Mouse (Mus musculus): ENCODE results near the gene Olfr982. TPM values are rescaled to one million over a fixed set of nuclear protein-coding genes. Genes with fewer than 3 reads are reported as not detected.

Olfr982 gene
- not detected in 2 replicates for polyA plus RNA-seq (2012; rRNA removed)

GRCm38 (mm10) chr9:40073529-40073928 lies at the start of gene Olfr982:
Gene Olfr982 (plus strand): TSS chr9:40073829.
- Histone ChIP-seq H3K4me1 (ENCODE audit: control insufficient read depth, insufficient read depth, insufficient read length, low read length) (no peaks in the 10 kb centered on the region), H3K27ac (ENCODE audit: insufficient read depth, low read depth, low read length) (no peak within 1 kb of the TSS), H3K27me3 (ENCODE audit: control insufficient read depth, insufficient read depth, low read length) (no peaks in the 10 kb centered on the region), H3K4me3 (ENCODE audit: low read depth, low read length) (no peak within 1 kb of the TSS), H3K36me3 (ENCODE audit: control insufficient read depth, insufficient read depth, low read length) (no peaks in the 10 kb centered on the region)
- TF ChIP-seq POLR2A (IDR thresholded peaks at IDR 0.05; ENCODE audit: low read depth, low read length) (no peak), CTCF (IDR thresholded peaks at IDR 0.05; ENCODE audit: extremely low read depth, insufficient read length, insufficient replicate concordance, low read depth, low read length) (no peak)
- WGBS = 77% methylated on average over 2 of the region's 2 CpGs

DNA sequence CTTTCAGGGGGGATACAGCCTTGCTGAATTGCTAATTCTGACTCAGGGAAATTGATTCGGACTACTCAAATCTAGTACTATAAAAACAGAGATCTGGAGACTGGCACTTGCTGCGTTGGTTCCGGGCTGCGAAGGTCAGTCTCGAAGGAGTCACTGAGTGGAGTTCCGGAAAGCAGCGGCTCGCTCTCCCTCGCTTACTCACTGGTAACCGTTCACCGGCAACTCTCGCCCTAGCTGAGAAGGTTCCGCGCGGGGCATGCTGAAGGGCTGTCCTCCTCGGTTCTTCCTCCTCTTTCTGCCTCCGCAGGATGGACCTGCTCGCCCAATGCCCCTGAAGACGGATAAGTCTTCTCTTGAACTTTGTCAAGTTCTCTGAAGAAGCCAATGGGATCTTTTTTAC lies 23.5 kb upstream of the Olfr982 start:
- Histone ChIP-seq H3K4me1 (ENCODE audit: control insufficient read depth, insufficient read depth, insufficient read length, low read length) (no peaks in the 10 kb centered on the region), H3K27me3 (ENCODE audit: control insufficient read depth, insufficient read depth, low read length) (no peaks in the 10 kb centered on the region), H3K4me3 (ENCODE audit: low read depth, low read length) (no peak overlapping the region), H3K36me3 (ENCODE audit: control insufficient read depth, insufficient read depth, low read length) (no peaks in the 10 kb centered on the region), H3K27ac (ENCODE audit: insufficient read depth, low read depth, low read length) (no peak overlapping the region)
- TF ChIP-seq CTCF (IDR thresholded peaks at IDR 0.05; ENCODE audit: extremely low read depth, insufficient read length, insufficient replicate concordance, low read depth, low read length) (no peak), POLR2A (IDR thresholded peaks at IDR 0.05; ENCODE audit: low read depth, low read length) (no peak)
- WGBS = 93% methylated on average over 19 of the region's 19 CpGs

DNA sequence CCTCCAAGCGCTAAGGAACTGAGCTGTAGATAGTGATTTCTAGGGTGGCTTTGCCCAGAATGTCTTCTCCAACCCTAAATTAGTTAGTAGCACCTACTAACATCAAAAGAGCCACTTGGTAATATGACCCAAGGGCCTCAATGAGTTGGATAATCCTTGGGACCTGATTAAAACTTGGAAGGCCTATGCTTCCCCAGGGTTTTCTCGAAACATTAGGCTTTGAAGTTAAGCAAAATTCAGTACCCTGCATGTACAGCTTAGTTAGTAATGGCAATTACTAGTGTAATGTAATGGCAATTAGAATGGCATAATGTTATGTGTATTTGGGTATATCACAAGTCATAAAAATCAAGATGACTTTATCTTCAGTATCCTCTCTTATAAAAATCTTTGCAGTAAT lies 19.9 kb downstream of the Olfr982 start, which contains the start of gene Olfr983:
Gene Olfr983 (minus strand): TSS at position 101 of the 400 bp plus-strand sequence.
- TF ChIP-seq CTCF (IDR thresholded peaks at IDR 0.05; ENCODE audit: extremely low read depth, insufficient read length, insufficient replicate concordance, low read depth, low read length) (no peak), POLR2A (IDR thresholded peaks at IDR 0.05; ENCODE audit: low read depth, low read length) (no peak)
- H3K27ac ChIP-seq (ENCODE audit: insufficient read depth, low read depth, low read length) = no peak within 1 kb of the TSS
- 76% methylated on average over 2 of the region's 2 CpGs for WGBS

GRCm38 (mm10) chr9:40094769-40095168 lies 21.1 kb downstream of the Olfr982 start:
- no peaks in the 10 kb centered on the region for H3K27me3 ChIP-seq (ENCODE audit: control insufficient read depth, insufficient read depth, low read length)
- 59% methylated on average over 3 of the region's 3 CpGs for WGBS
- no peaks in the 10 kb centered on the region for H3K4me1 ChIP-seq (ENCODE audit: control insufficient read depth, insufficient read depth, insufficient read length, low read length)
- H3K36me3 ChIP-seq (ENCODE audit: control insufficient read depth, insufficient read depth, low read length) = no peaks in the 10 kb centered on the region
- no peak overlapping the region for H3K4me3 ChIP-seq (ENCODE audit: low read depth, low read length)
- H3K27ac ChIP-seq (ENCODE audit: insufficient read depth, low read depth, low read length) = no peak overlapping the region
- TF ChIP-seq POLR2A (IDR thresholded peaks at IDR 0.05; ENCODE audit: low read depth, low read length) (no peak), CTCF (IDR thresholded peaks at IDR 0.05; ENCODE audit: extremely low read depth, insufficient read length, insufficient replicate concordance, low read depth, low read length) (no peak)

More for the DNA sequence above, 19.9 kb downstream of the Olfr982 start, which contains the start of gene Olfr983:
- Histone ChIP-seq H3K27me3 (ENCODE audit: control insufficient read depth, insufficient read depth, low read length) (no peaks in the 10 kb centered on the region), H3K4me3 (ENCODE audit: low read depth, low read length) (no peak within 1 kb of the TSS), H3K36me3 (ENCODE audit: control insufficient read depth, insufficient read depth, low read length) (no peaks in the 10 kb centered on the region), H3K4me1 (ENCODE audit: control insufficient read depth, insufficient read depth, insufficient read length, low read length) (no peaks in the 10 kb centered on the region)

DNA sequence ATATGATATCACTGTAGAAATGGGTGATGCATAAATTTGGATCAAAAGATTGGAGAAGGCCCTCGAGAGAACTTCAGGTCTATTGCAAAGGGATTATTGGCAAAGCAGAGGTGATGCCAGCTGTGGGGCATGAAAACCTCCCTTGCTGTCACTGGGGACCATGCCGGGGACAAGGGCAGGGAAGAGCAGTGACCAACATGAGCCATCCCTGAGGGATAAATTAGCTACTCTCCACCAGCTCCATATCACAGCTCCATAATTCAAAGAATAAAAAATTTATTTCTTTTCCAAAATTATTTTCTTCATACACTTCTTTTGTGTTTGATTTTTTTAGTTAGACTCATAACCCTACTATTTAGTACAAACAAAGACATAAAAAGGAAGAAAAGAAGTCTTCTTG lies 40.5 kb downstream of the Olfr982 start, which contains the start of gene Olfr984:
Gene Olfr984 (minus strand): TSS at position 101 of the 400 bp plus-strand sequence.
- TF ChIP-seq POLR2A (IDR thresholded peaks at IDR 0.05; ENCODE audit: low read depth, low read length) (no peak), CTCF (IDR thresholded peaks at IDR 0.05; ENCODE audit: extremely low read depth, insufficient read length, insufficient replicate concordance, low read depth, low read length) (no peak)
- Histone ChIP-seq H3K27ac (ENCODE audit: insufficient read depth, low read depth, low read length) (no peak within 1 kb of the TSS), H3K4me1 (ENCODE audit: control insufficient read depth, insufficient read depth, insufficient read length, low read length) (no peaks in the 10 kb centered on the region), H3K4me3 (ENCODE audit: low read depth, low read length) (no peak within 1 kb of the TSS), H3K36me3 (ENCODE audit: control insufficient read depth, insufficient read depth, low read length) (no peaks in the 10 kb centered on the region), H3K27me3 (ENCODE audit: control insufficient read depth, insufficient read depth, low read length) (no peaks in the 10 kb centered on the region)
- WGBS = 82% methylated on average over 2 of the region's 2 CpGs

DNA sequence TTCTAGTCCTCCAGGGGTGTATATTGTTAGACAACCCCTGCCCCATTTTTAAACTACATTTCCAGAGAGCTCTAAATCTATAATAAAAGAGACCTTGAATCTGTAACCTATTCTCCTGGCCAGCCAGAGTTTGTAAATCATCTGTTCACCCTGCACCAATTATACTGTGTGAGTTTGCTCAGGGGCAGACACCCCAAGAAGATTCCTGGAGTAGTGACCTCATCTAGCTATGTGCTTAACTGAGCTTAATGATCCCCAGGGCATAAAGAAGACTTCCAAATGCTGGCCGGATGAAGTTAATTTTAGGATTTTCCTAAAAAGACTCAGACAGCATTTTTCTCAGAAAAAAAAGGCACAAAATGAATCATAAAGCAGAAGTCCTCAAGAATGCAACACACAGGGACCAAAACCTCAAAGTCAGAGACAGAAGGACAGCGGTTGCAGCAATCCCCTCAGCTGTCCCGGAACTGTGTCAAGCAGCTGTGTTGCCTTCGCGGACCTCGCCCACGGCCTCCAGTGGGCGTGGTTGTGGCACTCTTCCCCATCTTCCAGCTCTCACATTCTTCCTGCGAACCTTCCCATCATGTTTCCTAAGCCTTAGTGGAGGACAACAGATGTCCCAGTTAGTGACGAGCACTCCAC lies 43.1 kb downstream of the Olfr982 start:
- Histone ChIP-seq H3K4me1 (ENCODE audit: control insufficient read depth, insufficient read depth, insufficient read length, low read length) (no peaks in the 10 kb centered on the region), H3K4me3 (ENCODE audit: low read depth, low read length) (no peak overlapping the region), H3K27me3 (ENCODE audit: control insufficient read depth, insufficient read depth, low read length) (no peaks in the 10 kb centered on the region), H3K27ac (ENCODE audit: insufficient read depth, low read depth, low read length) (no peak overlapping the region), H3K36me3 (ENCODE audit: control insufficient read depth, insufficient read depth, low read length) (no peaks in the 10 kb centered on the region)
- TF ChIP-seq CTCF (IDR thresholded peaks at IDR 0.05; ENCODE audit: extremely low read depth, insufficient read length, insufficient replicate concordance, low read depth, low read length) (no peak), POLR2A (IDR thresholded peaks at IDR 0.05; ENCODE audit: low read depth, low read length) (no peak)
- WGBS = 15% methylated on average over 10 of the region's 10 CpGs

- 64% methylated on average over 5 of the region's 5 CpGs for WGBS
- Histone ChIP-seq H3K36me3 (ENCODE audit: control insufficient read depth, insufficient read depth, low read length) (no peaks in the 10 kb centered on the region), H3K27me3 (ENCODE audit: control insufficient read depth, insufficient read depth, low read length) (no peaks in the 10 kb centered on the region), H3K4me3 (ENCODE audit: low read depth, low read length) (no peak overlapping the region), H3K4me1 (ENCODE audit: control insufficient read depth, insufficient read depth, insufficient read length, low read length) (no peaks in the 10 kb centered on the region), H3K27ac (ENCODE audit: insufficient read depth, low read depth, low read length) (no peak overlapping the region)
- no peak for TF ChIP-seq CTCF (IDR thresholded peaks at IDR 0.05; ENCODE audit: extremely low read depth, insufficient read length, insufficient replicate concordance, low read depth, low read length)
- no peak for TF ChIP-seq POLR2A (IDR thresholded peaks at IDR 0.05; ENCODE audit: low read depth, low read length)
These were observed 43.6 kb downstream of the Olfr982 start for GRCm38 (mm10) chr9:40117287-40117659.

Other genes starting within 250 kb of the Olfr982 start
- gene Olfr971, start 237.0 kb upstream of the Olfr982 start, polyA plus RNA-seq (2012; rRNA removed) = not detected in 2 replicates
- not detected in 2 replicates for gene Olfr972, start 207.4 kb upstream of the Olfr982 start, polyA plus RNA-seq (2012; rRNA removed)
- gene Olfr229, start 166.5 kb upstream of the Olfr982 start, polyA plus RNA-seq (2012; rRNA removed) = not detected in 2 replicates
- gene Olfr974, start 136.3 kb upstream of the Olfr982 start, polyA plus RNA-seq (2012; rRNA removed) = not detected in 2 replicates
- gene Olfr975, start 121.8 kb upstream of the Olfr982 start, polyA plus RNA-seq (2012; rRNA removed) = 0.03 TPM in 1 of 2 replicates, not detected in the other
- not detected in 2 replicates for gene Olfr976, start 112.7 kb upstream of the Olfr982 start, polyA plus RNA-seq (2012; rRNA removed)
- gene Olfr978, start 81.7 kb upstream of the Olfr982 start, polyA plus RNA-seq (2012; rRNA removed) = not detected in 2 replicates
- gene Olfr979, start 70.4 kb upstream of the Olfr982 start, polyA plus RNA-seq (2012; rRNA removed) = not detected in 2 replicates
- not detected in 2 replicates for gene Olfr980, start 64.2 kb upstream of the Olfr982 start, polyA plus RNA-seq (2012; rRNA removed)
- not detected in 2 replicates for gene Olfr981, start 52.4 kb upstream of the Olfr982 start, polyA plus RNA-seq (2012; rRNA removed)
- not detected in 2 replicates for gene Olfr983, start 19.8 kb downstream of the Olfr982 start, polyA plus RNA-seq (2012; rRNA removed)
- gene Olfr984, start 40.4 kb downstream of the Olfr982 start, polyA plus RNA-seq (2012; rRNA removed) = not detected in 2 replicates
- not detected in 2 replicates for gene Olfr985, start 56.4 kb downstream of the Olfr982 start, polyA plus RNA-seq (2012; rRNA removed)
- not detected in 2 replicates for gene Tmem225, start 74.3 kb downstream of the Olfr982 start, polyA plus RNA-seq (2012; rRNA removed)
- gene Olfr986, start 107.1 kb downstream of the Olfr982 start, polyA plus RNA-seq (2012; rRNA removed) = not detected in 2 replicates
- gene Zfp202, start 118.5 kb downstream of the Olfr982 start, polyA plus RNA-seq (2012; rRNA removed) = 0.19 and 0.35 TPM in 2 replicates
- 0.13 and 0.43 TPM in 2 replicates for gene Scn3b, start 195.4 kb downstream of the Olfr982 start, polyA plus RNA-seq (2012; rRNA removed)

All from small intestine, adult 2 months (tissue).